Mouse (Mus musculus): Measurements from ENCODE around the gene Olfr1495.

DNA sequence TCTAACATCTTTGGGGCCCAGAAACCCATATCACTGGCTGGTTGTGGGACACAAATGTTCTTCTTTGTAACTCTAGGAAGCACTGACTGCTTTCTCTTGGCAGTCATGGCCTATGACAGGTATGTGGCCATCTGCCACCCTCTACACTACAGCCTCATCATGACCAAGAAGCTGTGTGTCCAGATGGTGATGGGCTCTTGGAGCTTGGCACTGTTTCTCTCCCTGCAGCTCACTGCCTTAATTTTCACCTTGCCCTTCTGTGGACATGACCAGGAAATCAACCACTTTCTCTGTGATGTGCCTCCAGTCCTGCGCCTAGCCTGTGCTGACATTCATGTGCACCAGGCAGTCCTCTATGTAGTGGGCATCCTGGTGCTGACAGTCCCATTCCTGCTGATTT lies 15.0 kb upstream of the Olfr1495 start:
- TF ChIP-seq POLR2A (IDR thresholded peaks at IDR 0.05; ENCODE audit: low read depth, low read length): no peak
- TF ChIP-seq CTCF (IDR thresholded peaks at IDR 0.05; ENCODE audit: extremely low read depth, insufficient read depth, insufficient read length, insufficient replicate concordance): no peak

Data from spleen, adult 2 months (tissue).